Mouse (Mus musculus) gastrocnemius, postnatal 10 days (tissue): ENCODE data around the gene Rassf6. TPM values are rescaled to one million over a fixed set of nuclear protein-coding genes. Genes with fewer than 3 reads are reported as not detected.
"Not testable (repeated sequence)": the region's sequence is repeated elsewhere in the genome, so short reads cannot be mapped to it uniquely, and the experiment has no call there.

Experiments used
- DNase-seq: peaks from one replicate; pipeline ENCODE4 v3.0.0; 2021; ENCODE audit warnings: mixed read lengths
- total RNA-seq, 2 experiments: library from RNA; stranded (reverse); gene quantifications; 2 replicates each; pipeline ENCODE4 v1.2.3; 2021

Gene Rassf6
- total RNA-seq, 2 experiments from 2014 or later: not detected

- no peak for DNase-seq
Observed at GRCm38 (mm10) chr5:90624708-90625425, 15.6 kb downstream of the Rassf6 start.

- DNase-seq: no peak
Observed at GRCm38 (mm10) chr5:90623209-90623608, 17.2 kb downstream of the Rassf6 start.

- DNase-seq: no peak
Observed at GRCm38 (mm10) chr5:90621726-90622125, 18.7 kb downstream of the Rassf6 start.

GRCm38 (mm10) chr5:90621316-90621715, 19.1 kb downstream of the Rassf6 start:
- no peak for DNase-seq

DNA sequence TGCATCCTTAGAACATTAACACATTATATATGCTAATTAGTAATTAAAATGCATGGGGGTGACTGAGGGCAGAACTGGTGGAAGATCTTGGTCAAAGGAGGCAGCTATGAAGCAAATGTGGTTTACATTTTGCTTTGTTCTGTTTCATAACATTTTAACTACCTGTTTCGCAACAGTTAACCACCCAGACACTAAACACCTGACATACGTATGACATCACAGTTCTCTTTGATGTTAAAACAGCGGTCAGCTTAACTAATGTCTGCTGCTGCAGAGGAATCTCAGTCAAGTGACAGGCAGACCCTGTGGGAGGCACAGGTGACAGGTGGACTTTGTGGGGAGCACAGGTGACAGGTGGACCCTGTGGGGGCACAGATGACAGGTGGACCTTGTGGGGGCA, 22.6 kb downstream of the Rassf6 start:
- DNase-seq: no peak

GRCm38 (mm10) chr5:90612751-90613150, 27.7 kb downstream of the Rassf6 start:
- not testable (repeated sequence) for DNase-seq

- no peak for DNase-seq
Observed at GRCm38 (mm10) chr5:90611996-90612611, 28.4 kb downstream of the Rassf6 start.

DNA sequence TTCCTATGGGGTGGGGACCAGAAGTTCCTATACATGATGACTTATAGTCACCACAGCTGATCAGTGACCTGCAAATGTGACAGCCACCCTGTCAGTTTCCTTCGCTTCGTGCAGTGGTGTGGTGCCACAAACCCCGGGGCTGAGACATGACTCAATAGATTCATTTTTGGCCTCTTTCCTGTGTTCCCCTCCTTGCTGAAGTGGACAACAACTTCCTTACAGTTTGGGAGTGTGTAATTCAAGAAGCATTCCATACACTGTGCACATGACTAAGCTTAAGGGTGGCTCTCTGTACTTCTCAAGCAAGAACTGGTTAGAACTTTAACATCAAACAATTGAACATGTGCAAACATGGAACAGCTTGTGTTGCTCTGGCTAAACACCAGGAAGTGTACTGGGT, 29.1 kb downstream of the Rassf6 start:
- no peak for DNase-seq

- no peak for DNase-seq
Observed at GRCm38 (mm10) chr5:90608906-90609305, 31.6 kb downstream of the Rassf6 start.

GRCm38 (mm10) chr5:90603407-90603923, 37.0 kb downstream of the Rassf6 start:
- DNase-seq: peak; percentile 13

GRCm38 (mm10) chr5:90601469-90601868, 39.0 kb downstream of the Rassf6 start:
- DNase-seq: peak; percentile 44

- no peak for DNase-seq
Observed at GRCm38 (mm10) chr5:90596155-90596554, 44.3 kb downstream of the Rassf6 start.

- DNase-seq: no peak
Observed at GRCm38 (mm10) chr5:90594945-90595344, 45.5 kb downstream of the Rassf6 start.

- no peak for DNase-seq
Observed at GRCm38 (mm10) chr5:90591936-90592335, 48.5 kb downstream of the Rassf6 start.

GRCm38 (mm10) chr5:90590676-90591075, 49.8 kb downstream of the Rassf6 start:
- no peak for DNase-seq

DNA sequence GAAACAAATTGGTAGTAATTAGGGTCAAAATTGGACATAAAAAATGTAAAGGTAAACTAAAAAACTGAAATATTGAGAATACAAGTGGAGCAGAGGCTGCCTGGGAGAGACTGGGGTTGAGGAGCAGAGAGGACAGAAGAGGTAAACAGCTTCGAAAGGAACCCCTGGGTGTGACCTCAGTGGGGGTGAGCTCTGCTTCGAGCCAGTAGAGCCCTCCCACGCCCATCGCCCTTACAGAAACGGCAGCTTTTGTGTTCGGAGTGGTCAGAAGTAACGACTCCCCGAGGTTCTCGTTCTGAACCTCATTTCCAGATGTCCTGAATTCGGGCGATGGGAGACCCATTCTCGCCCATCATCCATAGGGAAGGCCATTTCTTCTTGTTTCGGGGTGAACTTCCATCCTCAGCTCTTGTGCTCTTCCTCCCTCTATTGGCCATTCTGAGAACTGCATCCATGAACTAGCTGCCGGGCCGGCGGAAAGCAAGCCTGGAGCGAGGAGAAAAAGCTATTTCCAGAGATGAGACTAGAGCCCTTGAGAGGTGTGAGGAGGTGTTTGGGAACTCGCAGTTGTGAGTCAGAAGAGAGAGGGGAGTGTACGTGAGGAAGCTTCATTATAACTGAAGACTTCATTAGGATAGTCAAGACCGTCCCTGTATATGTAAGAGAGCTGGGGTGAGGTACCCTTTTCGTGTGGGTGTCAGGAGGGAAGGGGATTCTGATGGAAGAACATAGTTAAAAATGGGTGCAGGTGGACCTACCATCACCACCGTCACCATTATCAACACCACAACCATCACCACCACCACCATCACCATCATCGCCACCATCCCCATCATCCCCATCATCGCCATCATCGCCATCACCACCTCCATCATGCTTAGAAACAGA, 51.5 kb downstream of the Rassf6 start:
- DNase-seq: peak; percentile 62

- no peak for DNase-seq
Observed at GRCm38 (mm10) chr5:90588104-90588503, 52.4 kb downstream of the Rassf6 start.

DNA sequence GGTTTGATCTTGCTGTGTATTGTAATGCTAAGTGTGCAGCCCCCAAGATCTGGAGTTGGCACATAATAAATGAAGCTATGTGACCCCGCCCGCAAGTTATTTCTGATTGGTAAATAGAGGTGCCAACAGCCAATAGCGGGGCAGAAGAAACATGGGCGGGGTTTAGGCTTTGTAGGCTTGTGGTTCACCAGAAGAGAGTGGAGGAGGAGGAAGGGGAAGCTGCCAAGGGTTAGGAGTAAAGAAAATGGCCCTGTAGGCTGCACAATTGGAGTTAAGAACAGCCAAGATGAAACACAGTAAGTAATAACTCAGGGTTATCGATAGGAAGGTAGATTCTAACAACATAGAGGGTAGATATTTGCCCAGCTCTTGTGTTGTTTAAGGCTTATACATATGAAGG, 53.9 kb downstream of the Rassf6 start:
- no peak for DNase-seq

DNA sequence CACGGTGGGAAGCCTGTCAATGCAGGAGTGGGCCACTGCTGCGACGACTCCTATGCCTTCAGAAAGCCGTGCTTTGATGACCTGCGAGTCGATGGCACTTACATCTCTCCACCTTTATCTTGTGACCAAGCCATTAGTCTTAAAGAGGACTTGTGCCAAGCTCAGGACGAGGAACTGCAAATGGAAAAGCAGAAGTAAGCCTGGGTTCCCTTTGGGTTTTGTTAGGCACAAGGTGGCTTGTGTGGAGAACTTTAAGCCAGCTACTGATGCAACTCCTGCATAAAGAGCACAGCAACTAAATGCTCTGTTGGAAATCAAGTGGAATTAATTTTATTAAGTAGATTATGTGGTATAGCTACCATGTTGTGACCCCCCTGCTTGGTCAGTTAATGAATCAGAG, 55.7 kb downstream of the Rassf6 start:
- DNase-seq: no peak

GRCm38 (mm10) chr5:90582179-90582578, 58.3 kb downstream of the Rassf6 start:
- DNase-seq: no peak

DNA sequence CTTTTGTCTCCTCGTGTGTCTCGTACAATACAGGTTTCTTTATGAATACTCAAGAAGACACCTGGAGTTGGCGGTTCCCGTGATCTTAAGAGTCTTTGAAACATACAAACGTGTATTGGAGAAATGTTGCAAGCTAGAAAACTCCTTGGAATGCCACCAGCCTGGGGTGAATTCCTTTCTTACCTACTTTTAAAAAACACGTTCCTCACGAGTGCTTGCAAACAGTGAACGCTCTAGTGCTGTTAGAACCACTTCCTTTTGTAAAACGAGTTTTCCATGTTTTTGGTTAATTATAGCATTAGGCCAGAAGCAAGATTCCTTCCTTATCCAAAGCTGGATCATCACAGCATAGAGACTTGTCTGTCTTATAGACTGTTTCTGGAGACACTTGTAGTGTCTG, 60.9 kb downstream of the Rassf6 start:
- DNase-seq: no peak

DNA sequence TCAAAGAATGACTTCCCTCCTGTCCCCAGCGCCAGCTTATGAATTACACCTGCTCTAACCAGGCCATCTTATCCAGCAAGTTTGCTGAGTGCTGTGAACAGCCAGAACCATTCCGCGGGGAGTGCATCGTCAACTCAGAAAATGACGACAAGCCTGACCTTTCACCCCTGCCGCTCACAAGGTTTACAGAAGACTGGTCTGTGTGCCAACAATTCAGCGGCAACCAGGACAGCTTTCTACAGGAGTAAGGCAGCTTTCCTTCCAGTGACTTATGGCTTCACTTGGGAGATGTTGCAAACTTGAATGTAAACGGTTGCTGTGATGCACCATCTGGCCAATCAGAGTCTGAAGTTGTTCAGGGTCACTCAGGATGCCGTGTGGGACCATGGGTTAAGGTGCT, 62.7 kb downstream of the Rassf6 start:
- DNase-seq: no peak

DNA sequence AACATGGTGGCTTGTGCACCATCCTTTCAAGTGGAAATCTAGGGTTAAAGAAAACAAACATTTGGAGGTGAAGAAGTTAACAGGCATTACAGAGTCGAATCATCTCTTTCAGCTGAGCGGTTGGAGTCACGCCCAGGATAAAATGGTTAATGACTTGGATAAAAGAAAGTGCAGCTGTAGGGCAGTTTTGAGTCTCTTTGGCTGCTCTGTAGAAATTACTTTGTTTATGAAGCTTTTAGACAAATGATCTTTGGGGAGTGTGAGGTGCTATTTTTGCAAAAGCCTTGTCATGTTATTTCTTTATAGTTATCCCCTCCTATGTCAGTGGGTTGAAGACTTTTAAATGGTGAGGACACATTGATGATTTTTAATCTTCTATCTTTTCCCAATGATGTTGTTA, 69.2 kb downstream of the Rassf6 start:
- no peak for DNase-seq
